Mouse (Mus musculus) erythroblast, embryonic 14.5 days (primary cell): ENCODE data around the gene Gucd1. TPM values are rescaled to one million over a fixed set of nuclear protein-coding genes. Genes with fewer than 3 reads are reported as not detected.

ENCODE experiments used
- H3K27me3 ChIP-seq: 2 replicates; pipeline ENCODE4 v1.6.1; 2012; ENCODE audit warnings: inconsistent platforms; ENCODE audit not compliant: control insufficient read depth
- H3K36me3 ChIP-seq: 2 replicates; pipeline ENCODE4 v1.6.1; 2012; ENCODE audit warnings: mild to moderate bottlenecking, inconsistent platforms; ENCODE audit not compliant: control insufficient read depth
- H3K4me1 ChIP-seq: 2 replicates; pipeline ENCODE4 v1.6.1; 2012; ENCODE audit warnings: inconsistent platforms; ENCODE audit not compliant: control insufficient read depth
- H3K4me3 ChIP-seq: replicated peaks from 2 replicates; pipeline ENCODE3; 2012; ENCODE audit warnings: moderate library complexity, mild to moderate bottlenecking, inconsistent platforms
- H3K9me3 ChIP-seq: 2 replicates; pipeline ENCODE4 v1.6.1; 2012; ENCODE audit warnings: low read length, inconsistent platforms, mixed read lengths; ENCODE audit not compliant: control insufficient read depth
- GATA1 ChIP-seq: IDR thresholded peaks from 2 replicates; pipeline ENCODE4 v1.6.1; 2012; ENCODE audit warnings: low read length, inconsistent platforms, mixed read lengths
- TAL1 ChIP-seq: IDR thresholded peaks from 3 replicates; pipeline ENCODE4 v1.6.1; 2012; ENCODE audit warnings: low read length, inconsistent platforms, mixed read lengths
- polyA plus RNA-seq: library from polyadenylated mRNA; stranded (reverse); fragments of >175 nt; gene quantifications from 2 replicates; pipeline ENCODE4 v1.2.3, GENCODE M21; 2012

Gucd1 gene
- polyA plus RNA-seq, 1 experiment = 14.0 TPM

DNA sequence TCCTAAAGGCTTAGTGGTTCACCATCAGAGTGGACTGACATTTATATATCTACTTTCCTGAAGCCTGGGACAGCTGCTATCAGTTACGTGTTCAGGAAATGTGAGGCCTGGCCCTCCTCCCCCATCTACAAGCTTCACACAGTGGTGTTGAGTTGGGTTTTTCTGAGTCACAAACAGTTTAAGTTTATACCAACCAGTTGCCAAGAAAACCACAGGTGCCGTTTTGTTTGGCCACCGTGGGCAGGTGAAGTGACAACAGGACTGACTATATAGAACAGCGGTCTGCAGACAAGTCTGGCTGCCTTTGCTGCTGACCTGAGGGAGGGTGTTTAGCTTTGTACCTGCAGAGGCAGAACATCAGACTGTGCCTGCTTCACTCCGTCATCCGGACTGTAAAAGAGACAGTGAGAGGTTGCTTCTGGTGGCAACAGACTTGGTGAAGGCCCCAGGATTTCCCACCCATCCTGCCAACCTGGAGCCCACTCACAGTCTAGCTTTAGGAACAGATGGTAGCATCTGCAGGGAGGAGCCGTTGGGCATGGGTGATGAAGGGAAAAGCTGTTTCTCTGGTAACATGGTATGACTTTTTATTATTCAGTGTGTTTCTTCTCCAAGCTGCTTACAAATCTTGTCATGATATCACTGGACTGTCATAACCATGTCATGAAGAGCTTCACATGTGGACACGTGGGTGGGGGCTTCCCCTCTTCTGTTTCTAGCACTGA is 214.3 kb downstream of the Gucd1 start:
- TF ChIP-seq TAL1 (no peak), GATA1 (no peak)
- peaks cover 27% of the 10 kb centered on the region for H3K4me1 ChIP-seq
- H3K4me3 ChIP-seq = no peak overlapping the region
- no peaks in the 10 kb centered on the region for H3K9me3 ChIP-seq
- H3K36me3 ChIP-seq = peaks cover 55% of the 10 kb centered on the region
- H3K27me3 ChIP-seq = no peaks in the 10 kb centered on the region

DNA sequence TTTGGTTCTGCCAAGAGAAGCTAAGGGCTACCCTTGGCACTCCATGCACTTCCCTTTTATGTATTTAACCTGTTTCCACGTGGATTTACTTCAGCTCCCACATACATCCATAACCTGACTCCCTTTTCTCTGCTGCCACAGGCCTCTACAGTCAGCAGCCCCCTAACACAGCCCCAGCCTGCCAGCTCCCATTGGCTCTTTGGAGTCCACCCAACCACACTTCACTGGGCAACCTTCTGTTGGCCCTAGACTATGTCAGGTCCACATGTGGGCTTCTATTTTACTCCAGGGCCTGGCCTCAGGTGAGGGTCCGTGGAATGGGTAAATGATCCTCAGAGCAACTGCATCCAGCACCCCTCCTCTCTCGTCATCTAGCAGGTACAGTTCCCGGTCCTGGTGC is 215.2 kb downstream of the Gucd1 start:
- peaks cover 45% of the 10 kb centered on the region for H3K36me3 ChIP-seq
- TF ChIP-seq TAL1 (no peak), GATA1 (no peak)
- H3K27me3 ChIP-seq = no peaks in the 10 kb centered on the region
- no peak overlapping the region for H3K4me3 ChIP-seq
- H3K4me1 ChIP-seq = peaks cover 27% of the 10 kb centered on the region
- H3K9me3 ChIP-seq = no peaks in the 10 kb centered on the region

DNA sequence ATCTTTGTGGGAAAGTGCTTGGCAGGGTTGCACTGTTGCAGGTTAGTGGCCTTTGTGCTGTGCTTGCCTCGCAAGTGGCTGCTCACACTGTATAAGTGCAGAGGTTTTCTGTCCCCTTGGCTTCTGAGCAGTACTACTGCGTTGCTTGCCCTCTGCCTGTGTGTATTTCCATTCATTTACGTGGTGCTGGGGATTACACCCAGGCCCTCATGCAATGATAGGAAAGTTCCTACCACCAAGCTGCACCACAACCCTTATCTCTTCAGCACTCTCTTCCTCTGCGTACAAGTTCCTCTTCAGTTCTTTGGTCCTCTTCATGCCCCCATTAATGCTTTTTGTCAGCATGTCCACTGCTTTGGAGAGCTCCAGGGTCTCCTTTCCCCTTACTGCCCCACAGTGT is 215.8 kb downstream of the Gucd1 start:
- peaks cover 39% of the 10 kb centered on the region for H3K36me3 ChIP-seq
- H3K4me3 ChIP-seq = no peak overlapping the region
- H3K27me3 ChIP-seq = no peaks in the 10 kb centered on the region
- H3K9me3 ChIP-seq = no peaks in the 10 kb centered on the region
- TF ChIP-seq TAL1 (no peak), GATA1 (no peak)
- peaks cover 21% of the 10 kb centered on the region for H3K4me1 ChIP-seq

DNA sequence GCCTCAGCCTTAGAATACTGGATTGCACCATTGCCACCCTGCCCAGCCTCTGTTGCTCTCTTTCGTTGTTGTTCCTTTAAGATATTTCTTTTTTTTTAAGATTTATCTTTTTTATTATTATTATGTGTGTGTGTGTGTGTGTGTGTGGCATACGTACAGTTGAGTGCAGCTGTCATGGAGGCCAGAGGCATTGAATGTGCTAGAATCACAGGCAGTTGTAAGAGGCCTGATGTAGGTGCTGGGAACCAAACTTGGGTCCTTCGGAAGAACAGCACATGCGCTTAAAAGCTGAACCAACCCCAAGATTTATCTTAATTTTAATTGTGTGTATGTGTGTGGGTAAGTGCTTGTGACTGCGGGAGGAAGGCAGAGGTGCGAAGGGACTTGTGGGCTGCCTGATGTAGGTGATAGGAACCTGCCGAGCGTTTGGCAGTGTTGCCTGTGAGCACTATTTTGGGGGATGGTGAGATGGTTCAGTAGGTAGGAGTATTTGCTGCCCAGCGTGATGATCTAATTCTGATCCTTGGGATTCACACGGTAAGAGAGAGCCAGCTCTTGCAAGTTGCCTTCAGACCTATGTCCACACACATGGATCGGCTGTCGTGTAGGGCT is 216.5 kb downstream of the Gucd1 start:
- TF ChIP-seq TAL1 (no peak), GATA1 (no peak)
- peaks cover 17% of the 10 kb centered on the region for H3K4me1 ChIP-seq
- H3K9me3 ChIP-seq = no peaks in the 10 kb centered on the region
- no peak overlapping the region for H3K4me3 ChIP-seq
- H3K27me3 ChIP-seq = no peaks in the 10 kb centered on the region
- peaks cover 36% of the 10 kb centered on the region for H3K36me3 ChIP-seq

Other genes with a start within 250 kb of the Gucd1 start
- gene Adora2a, start 201.1 kb downstream of the Gucd1 start, polyA plus RNA-seq = not detected in 2 replicates
- not detected in 2 replicates for gene Upb1, start 116.9 kb downstream of the Gucd1 start, polyA plus RNA-seq
- gene Snrpd3, start 421 bp downstream of the Gucd1 start, polyA plus RNA-seq = 2.6 and 3.9 TPM in 2 replicates
- gene Lrrc75b, start 42.4 kb upstream of the Gucd1 start, polyA plus RNA-seq = not detected in 2 replicates
- 0.19 TPM in 1 of 2 replicates, not detected in the other for gene Ggt1, start 43.6 kb upstream of the Gucd1 start, polyA plus RNA-seq
- 0.02 TPM in 1 of 2 replicates, not detected in the other for gene Ggt5, start 71.4 kb upstream of the Gucd1 start, polyA plus RNA-seq
- 0.05 and 0.09 TPM in 2 replicates for gene Susd2, start 126.0 kb upstream of the Gucd1 start, polyA plus RNA-seq
- 10.8 and 12.0 TPM in 2 replicates for gene Cabin1, start 246.4 kb upstream of the Gucd1 start, polyA plus RNA-seq